ENCODE assay signal across 9 mouse cellular contexts in the genomic region with DNA sequence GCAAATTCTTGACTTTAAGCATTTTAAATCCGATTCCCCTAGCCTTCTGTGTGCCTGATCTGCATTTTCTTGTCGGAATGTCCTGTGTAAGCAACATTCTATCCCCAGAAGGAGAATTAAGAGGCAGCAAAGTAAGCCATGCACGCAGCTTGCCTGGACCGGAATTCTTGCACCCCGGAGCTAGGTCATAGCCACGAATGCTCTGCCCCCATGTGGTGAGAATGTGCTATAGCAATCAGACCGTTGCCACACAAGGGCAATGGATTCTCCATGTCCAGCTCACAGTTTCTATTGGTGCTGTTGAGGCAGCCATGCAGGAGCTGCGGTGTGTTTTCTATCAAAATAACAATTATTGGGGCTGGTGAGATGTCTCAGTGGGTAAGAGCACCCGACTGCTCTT. TPM values are rescaled to one million over a fixed set of nuclear protein-coding genes. Genes with fewer than 3 reads are reported as not detected.
DNase-seq lines count a peak whose midpoint lies in the region; ATAC-seq and TF ChIP-seq lines count a peak whose summit lies in the region.
"Had no signal": no experiment of that assay in that cellular context is flagged by ENCODE, and none has a peak within 500 bp of the region (broad histone marks: within the 10 kb centered on the region; RNA-seq: fewer than 3 reads in every experiment).

No protein-coding gene starts in this region.

- peak; percentile 93 for TF ChIP-seq CTCF in Patski (IDR thresholded peaks at IDR 0.05)

- no peak overlapping the region for H3K27ac ChIP-seq in forebrain, embryonic 12.5 days
- peak overlapping the region; percentile 8; the same call in 1 of the 2 replicates for H3K27ac ChIP-seq in hindbrain, embryonic 15.5 days (replicated peaks)

- POLR2A ChIA-PET in Patski (lab: Charles Lee): interaction anchor here (0.5 kb wide), 1 partner anchor 48 kb away, joined by 4 read pairs; no protein-coding TSS in a partner anchor

- 6% methylated on average over 9 of the region's 9 CpGs for WGBS in forebrain, embryonic 12.5 days
- WGBS in hindbrain, embryonic 15.5 days: 4% methylated on average over 9 of the region's 9 CpGs

- peak; percentile 51 for ATAC-seq in Patski
- peak; percentile 60 for ATAC-seq in forebrain, embryonic 12.5 days (ENCODE audit: low FRiP score)
- ATAC-seq in hindbrain, embryonic 15.5 days (ENCODE audit: low FRiP score, low read depth): 0 out of 2 replicates have a peak, but pooled peaks have one; percentile 16
- ATAC-seq in megakaryocyte progenitor cell, adult 5-6 weeks (replicated peaks; ENCODE audit: poor library complexity): peak; percentile 85

- no peak overlapping the region for H3K4me3 ChIP-seq in forebrain, embryonic 12.5 days (replicated peaks)
- no peak overlapping the region for H3K4me3 ChIP-seq in hindbrain, embryonic 15.5 days
- H3K4me3 ChIP-seq: myocyte had no signal

- no peaks in the 10 kb centered on the region for H3K27me3 ChIP-seq in Patski
- H3K27me3 ChIP-seq in forebrain, embryonic 12.5 days: peaks cover 19% of the 10 kb centered on the region
- no peaks in the 10 kb centered on the region for H3K27me3 ChIP-seq in hindbrain, embryonic 15.5 days

- H3K9ac ChIP-seq in forebrain, embryonic 12.5 days: no peak overlapping the region
- no peak overlapping the region for H3K9ac ChIP-seq in hindbrain, embryonic 15.5 days

- CTCF ChIA-PET in Patski (lab: Charles Lee): interaction anchor here (0.9 to 1.4 kb wide), 9 partner anchors 15 to 163 kb away, joined by 3 to 5 read pairs (median 3); no protein-coding TSS in a partner anchor

- DNase-seq in Patski (ENCODE audit: low read depth, low spot score): peak; percentile 42
- peak; percentile 62 for DNase-seq in c-Kit-positive CD71-positive TER-119-positive erythroid progenitor cells, embryonic 14.5 days (ENCODE audit: low spot score)
- peak; percentile 52 to 69 for DNase-seq in layer of hippocampus, postnatal 25 days (ENCODE audit: extremely low spot score in 1 of 2, low spot score in 1 of 2)
- peak; percentile 54 to 58 for DNase-seq in right cerebral cortex, postnatal 36 days (ENCODE audit: low spot score in 2 of 2)
- peak; percentile 85 for DNase-seq in yolk sac, embryonic 10.5 days (ENCODE audit: low spot score)

- H3K4me1 ChIP-seq in forebrain, embryonic 12.5 days: peaks cover 14% of the 10 kb centered on the region; the same call in 1 of the 2 replicates
- H3K4me1 ChIP-seq in hindbrain, embryonic 15.5 days (replicated peaks): peaks cover 16% of the 10 kb centered on the region

- H3K9me3 ChIP-seq in forebrain, embryonic 12.5 days: no peaks in the 10 kb centered on the region
- H3K9me3 ChIP-seq in hindbrain, embryonic 15.5 days: no peaks in the 10 kb centered on the region

- in situ Hi-C loops in Patski (cut with MboI; ENCODE audit: low pct_unique_long_range_greater_than_20kb): loop anchor here (25.0 kb wide), 1 partner anchor 1226 kb away; no protein-coding TSS in a partner anchor

- H3K4me2 ChIP-seq in forebrain, embryonic 12.5 days: no peak overlapping the region
- H3K4me2 ChIP-seq in hindbrain, embryonic 15.5 days: no peak overlapping the region

- no peaks in the 10 kb centered on the region for H3K36me3 ChIP-seq in forebrain, embryonic 12.5 days (replicated peaks)
- no peaks in the 10 kb centered on the region for H3K36me3 ChIP-seq in hindbrain, embryonic 15.5 days

RNA-seq across cellular contexts. Expression of gene Fam243, which starts 15.0 kb away (rescaled TPM):
- polyA plus RNA-seq in Patski (2021): 0.28 TPM
- polyA plus RNA-seq in forebrain, embryonic 12.5 days (2016; fragmentation: Nextera tagmentation; extraction: Ambion mirVana): not detected in 2 replicates
- 0.08 TPM in 1 of 2 replicates, not detected in the other for polyA plus RNA-seq in hindbrain, embryonic 15.5 days (2015; fragmentation: Nextera tagmentation; extraction: Ambion mirVana)
- not detected for total RNA-seq in layer of hippocampus, postnatal 25 days (2021)
- not detected in 2 replicates for total RNA-seq in megakaryocyte progenitor cell, adult 5-6 weeks (2015)
- not detected in 2 replicates for total RNA-seq in megakaryocyte progenitor cell, adult 5-6 weeks (2017)
- polyA plus RNA-seq: myocyte had no signal

RNA-seq across cellular contexts. Expression of gene Kcne1, which starts 23.0 kb away (rescaled TPM):
- not detected for polyA plus RNA-seq in Patski (2021)
- 0.26 TPM in 1 of 2 replicates, not detected in the other for polyA plus RNA-seq in forebrain, embryonic 12.5 days (2016; fragmentation: Nextera tagmentation; extraction: Ambion mirVana)
- polyA plus RNA-seq in hindbrain, embryonic 15.5 days (2015; fragmentation: Nextera tagmentation; extraction: Ambion mirVana): 0.27 TPM in 1 of 2 replicates, not detected in the other
- not detected for total RNA-seq in layer of hippocampus, postnatal 25 days (2021)
- not detected in 2 replicates for total RNA-seq in megakaryocyte progenitor cell, adult 5-6 weeks (2015)
- total RNA-seq in megakaryocyte progenitor cell, adult 5-6 weeks (2017): not detected in 2 replicates
- polyA plus RNA-seq: myocyte had no signal

RNA-seq across cellular contexts. Expression of gene Smim11, which starts 35.2 kb away (rescaled TPM):
- polyA plus RNA-seq in Patski (2021): 77.4 TPM
- 131 and 135 TPM in 2 replicates for polyA plus RNA-seq in forebrain, embryonic 12.5 days (2016; fragmentation: Nextera tagmentation; extraction: Ambion mirVana)
- polyA plus RNA-seq in hindbrain, embryonic 15.5 days (2015; fragmentation: Nextera tagmentation; extraction: Ambion mirVana): 59.3 and 71.4 TPM in 2 replicates
- 10 to 100 TPM; 19.3 to 21.4 TPM for total RNA-seq in layer of hippocampus, postnatal 25 days (2021)
- 90.9 and 91.1 TPM in 2 replicates for total RNA-seq in megakaryocyte progenitor cell, adult 5-6 weeks (2015)
- 164 and 194 TPM in 2 replicates for total RNA-seq in megakaryocyte progenitor cell, adult 5-6 weeks (2017)

RNA-seq across cellular contexts. Expression of gene Kcne2, which starts 44.1 kb away (rescaled TPM):
- polyA plus RNA-seq in Patski (2021): not detected
- polyA plus RNA-seq in forebrain, embryonic 12.5 days (2016; fragmentation: Nextera tagmentation; extraction: Ambion mirVana): 2.2 and 4.3 TPM in 2 replicates
- polyA plus RNA-seq in hindbrain, embryonic 15.5 days (2015; fragmentation: Nextera tagmentation; extraction: Ambion mirVana): 23.0 and 31.7 TPM in 2 replicates
- under 1 TPM; 0.38 to 0.42 TPM for total RNA-seq in layer of hippocampus, postnatal 25 days (2021)
- not detected in 2 replicates for total RNA-seq in megakaryocyte progenitor cell, adult 5-6 weeks (2015)
- not detected in 2 replicates for total RNA-seq in megakaryocyte progenitor cell, adult 5-6 weeks (2017)
- polyA plus RNA-seq: myocyte had no signal

Comparison
In these comparisons a context has a peak if more than half of its experiments do, and no peak if none do; other contexts are left out.
1. ATAC-seq: peak in every context shown above with its lines; median percentile 85 in megakaryocyte progenitor cell, adult 5-6 weeks; 60 in forebrain, embryonic 12.5 days; 51 in Patski; 16 in hindbrain, embryonic 15.5 days.